ENCODE assay signal across 22 mouse cellular contexts in the genomic region with DNA sequence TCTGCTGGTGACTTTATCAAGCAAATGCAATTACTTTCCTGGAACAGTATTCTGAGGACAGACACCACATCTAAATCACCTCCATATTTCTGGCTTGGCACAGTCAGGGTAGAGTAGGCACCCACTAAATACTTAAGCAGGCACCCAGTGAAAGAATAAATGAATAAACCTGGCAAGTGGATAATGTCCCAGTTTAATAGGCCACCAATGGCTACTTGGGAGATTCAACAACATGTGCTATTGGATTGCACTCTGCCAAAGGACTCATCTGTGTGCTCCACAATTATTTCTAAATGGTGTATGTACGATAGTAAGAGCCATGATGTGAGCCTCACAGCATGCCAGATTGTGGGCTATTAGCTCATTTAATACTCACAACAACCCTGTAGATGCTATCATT.
DNase-seq lines count a peak whose midpoint lies in the region; ATAC-seq and TF ChIP-seq lines count a peak whose summit lies in the region.
"Had no signal": no experiment of that assay in that cellular context is flagged by ENCODE, and none has a peak within 500 bp of the region (broad histone marks: within the 10 kb centered on the region; RNA-seq: fewer than 3 reads in every experiment).

No protein-coding gene starts in this region.

- no peak for ATAC-seq in midbrain, postnatal 0 days (ENCODE audit: low FRiP score)
- no peak for ATAC-seq in midbrain, embryonic 13.5 days
- peak; percentile 77 for ATAC-seq in neural tube, embryonic 15.5 days (ENCODE audit: low FRiP score)
- ATAC-seq in monocyte, adult 5-6 weeks (replicated peaks; ENCODE audit: insufficient number of reproducible peaks, low FRiP score, low TSS enrichment, poor library complexity, severe bottlenecking) = no peak
- ATAC-seq: CD4-positive, CD25-positive, alpha-beta regulatory T cell, adult 4 months; forebrain, embryonic 13.5 days; forebrain, embryonic 15.5 days; forebrain, postnatal 0 days had no signal

- no peaks in the 10 kb centered on the region for H3K9me3 ChIP-seq in midbrain, postnatal 0 days (ENCODE audit: low read length)
- no peaks in the 10 kb centered on the region for H3K9me3 ChIP-seq in midbrain, embryonic 13.5 days
- no peaks in the 10 kb centered on the region for H3K9me3 ChIP-seq in neural tube, embryonic 15.5 days (replicated peaks)
- H3K9me3 ChIP-seq: embryonic facial prominence, embryonic 10.5 days; embryonic facial prominence, embryonic 12.5 days; forebrain, embryonic 13.5 days; forebrain, embryonic 15.5 days had no signal

- H3K4me2 ChIP-seq in midbrain, postnatal 0 days (ENCODE audit: low read depth, low read length, poor library complexity, severe bottlenecking) = no peak overlapping the region
- no peak overlapping the region for H3K4me2 ChIP-seq in midbrain, embryonic 13.5 days (replicated peaks)
- no peak overlapping the region for H3K4me2 ChIP-seq in neural tube, embryonic 15.5 days
- H3K4me2 ChIP-seq: embryonic facial prominence, embryonic 12.5 days; forebrain, embryonic 13.5 days; forebrain, embryonic 15.5 days had no signal

- no peaks in the 10 kb centered on the region for H3K36me3 ChIP-seq in midbrain, postnatal 0 days (ENCODE audit: insufficient read depth, low read length)
- no peaks in the 10 kb centered on the region for H3K36me3 ChIP-seq in midbrain, embryonic 13.5 days
- no peaks in the 10 kb centered on the region for H3K36me3 ChIP-seq in neural tube, embryonic 15.5 days
- H3K36me3 ChIP-seq: embryonic facial prominence, embryonic 10.5 days; embryonic facial prominence, embryonic 12.5 days; forebrain, embryonic 15.5 days; G1E had no signal

- no peak for TF ChIP-seq CTCF in midbrain, postnatal 0 days (IDR thresholded peaks at IDR 0.05)
- no peak for TF ChIP-seq CTCF in brain, embryonic 14.5 days (IDR thresholded peaks at IDR 0.05; ENCODE audit: borderline replicate concordance, extremely low read depth, insufficient read depth, insufficient read length)

- TF ChIP-seq POLR2A in brain, embryonic 14.5 days (IDR thresholded peaks at IDR 0.05; ENCODE audit: borderline replicate concordance, extremely low read depth, insufficient read depth, insufficient read length, poor library complexity, severe bottlenecking) = no peak

- H3K4me3 ChIP-seq in midbrain, postnatal 0 days (ENCODE audit: low read depth, low read length) = no peak overlapping the region
- no peak overlapping the region for H3K4me3 ChIP-seq in midbrain, embryonic 13.5 days (replicated peaks)
- no peak overlapping the region for H3K4me3 ChIP-seq in neural tube, embryonic 15.5 days (replicated peaks)
- H3K4me3 ChIP-seq: embryonic facial prominence, embryonic 10.5 days; embryonic facial prominence, embryonic 12.5 days; forebrain, embryonic 13.5 days; forebrain, embryonic 15.5 days had no signal

- H3K4me1 ChIP-seq in midbrain, postnatal 0 days (ENCODE audit: insufficient read depth, low read length) = no peaks in the 10 kb centered on the region
- no peaks in the 10 kb centered on the region for H3K4me1 ChIP-seq in midbrain, embryonic 13.5 days (replicated peaks)
- no peaks in the 10 kb centered on the region for H3K4me1 ChIP-seq in neural tube, embryonic 15.5 days
- H3K4me1 ChIP-seq: embryonic facial prominence, embryonic 10.5 days; embryonic facial prominence, embryonic 12.5 days; forebrain, embryonic 13.5 days; forebrain, embryonic 15.5 days had no signal

- H3K27me3 ChIP-seq in midbrain, postnatal 0 days (ENCODE audit: insufficient read depth, low read length) = no peaks in the 10 kb centered on the region
- no peaks in the 10 kb centered on the region for H3K27me3 ChIP-seq in midbrain, embryonic 13.5 days
- H3K27me3 ChIP-seq in neural tube, embryonic 15.5 days (replicated peaks) = no peaks in the 10 kb centered on the region
- H3K27me3 ChIP-seq: CH12.LX; embryonic facial prominence, embryonic 12.5 days; forebrain, embryonic 13.5 days; forebrain, embryonic 15.5 days had no signal

- 83% methylated on average over 1 of the region's 1 CpGs for WGBS in midbrain, postnatal 0 days
- WGBS in midbrain, embryonic 13.5 days = 86% methylated on average over 1 of the region's 1 CpGs
- WGBS in neural tube, embryonic 15.5 days = 54% methylated on average over 1 of the region's 1 CpGs

- no peak overlapping the region for H3K9ac ChIP-seq in midbrain, postnatal 0 days (replicated peaks; ENCODE audit: low read length, poor library complexity, severe bottlenecking)
- H3K9ac ChIP-seq in midbrain, embryonic 13.5 days (replicated peaks) = no peak overlapping the region
- H3K9ac ChIP-seq in neural tube, embryonic 15.5 days (replicated peaks) = no peak overlapping the region
- H3K9ac ChIP-seq: embryonic facial prominence, embryonic 12.5 days; forebrain, embryonic 13.5 days; forebrain, embryonic 15.5 days; forebrain, postnatal 0 days had no signal

- peak; percentile 11 for DNase-seq in midbrain, postnatal 0 days (ENCODE audit: low spot score)
- peak; percentile 34 for DNase-seq in brain, embryonic 14.5 days (ENCODE audit: low read depth)
- DNase-seq: adrenal gland, adult 2 months; adrenal gland, postnatal 10 days; adrenal gland, postnatal 25 days; B cell, adult 2 months; cerebellum, adult 11-12 months; cerebellum, adult 2 months; cerebellum, adult 9-10 months; cerebellum, postnatal 10 days; cerebellum, postnatal 25 days; forebrain, postnatal 0 days had no signal

- H3K27ac ChIP-seq in midbrain, postnatal 0 days (ENCODE audit: low read depth, low read length) = no peak overlapping the region
- no peak overlapping the region for H3K27ac ChIP-seq in midbrain, embryonic 13.5 days
- no peak overlapping the region for H3K27ac ChIP-seq in neural tube, embryonic 15.5 days (replicated peaks)
- H3K27ac ChIP-seq: embryonic facial prominence, embryonic 10.5 days; embryonic facial prominence, embryonic 12.5 days; forebrain, embryonic 13.5 days; forebrain, embryonic 15.5 days had no signal
